Mouse (Mus musculus): ENCODE data around the gene Pde6h.

DNA sequence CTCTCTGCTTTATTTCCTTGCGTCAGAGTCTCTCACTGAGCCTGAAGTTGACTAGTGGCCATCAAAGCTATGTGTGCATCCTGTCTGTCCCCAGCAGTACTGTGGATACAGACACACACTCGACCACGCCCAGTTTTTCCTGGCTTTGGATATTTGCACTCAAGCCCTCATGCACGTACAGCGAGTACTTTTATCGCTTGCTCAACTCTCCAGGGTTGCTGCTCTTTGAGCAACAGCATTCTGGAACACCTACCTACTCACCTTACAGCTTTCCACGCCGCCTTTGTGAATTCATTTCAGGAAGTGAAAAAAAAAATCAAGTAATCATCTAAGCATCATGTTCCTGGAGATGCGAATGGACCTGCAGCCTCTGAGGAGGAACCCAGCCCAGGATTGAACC lies 29.3 kb downstream of the Pde6h start:
- TF ChIP-seq POLR2A (IDR thresholded peaks at IDR 0.05; ENCODE audit: borderline replicate concordance, control insufficient read depth, low read depth, low read length) (no peak), CTCF (IDR thresholded peaks at IDR 0.05; ENCODE audit: control insufficient read depth, insufficient read depth, low read length) (no peak)

Measured in bone marrow, adult 2 months (tissue).